In genomic region chr16:20717978-20718670, GRCm38 (mm10) we compare ENCODE assay signal across 8 mouse cellular contexts. TPM values are rescaled to one million over a fixed set of nuclear protein-coding genes. Genes with fewer than 3 reads are reported as not detected.
DNase-seq lines count a peak whose midpoint lies in the region; ATAC-seq and TF ChIP-seq lines count a peak whose summit lies in the region.

No protein-coding gene starts in this region.

- no peaks in the 10 kb centered on the region for H3K9me3 ChIP-seq in forebrain, embryonic 12.5 days
- H3K9me3 ChIP-seq in liver, embryonic 15.5 days (replicated peaks), result no peaks in the 10 kb centered on the region

- peaks cover 43% of the 10 kb centered on the region for H3K4me1 ChIP-seq in forebrain, embryonic 12.5 days
- peaks cover 57% of the 10 kb centered on the region for H3K4me1 ChIP-seq in liver, embryonic 15.5 days (replicated peaks)

- TF ChIP-seq CTCF in gastrocnemius, adult 2 months (IDR thresholded peaks at IDR 0.05), result no peak

- H3K4me2 ChIP-seq in forebrain, embryonic 12.5 days, result peak overlapping the region; percentile 86
- peak overlapping the region; percentile 100 for H3K4me2 ChIP-seq in liver, embryonic 15.5 days

- 3% methylated on average over 18 of the region's 18 CpGs for WGBS in forebrain, embryonic 12.5 days
- WGBS in liver, embryonic 15.5 days (ENCODE audit: insufficient replicate concordance), result under 1% methylated on average over 18 of the region's 18 CpGs

- no peak for ATAC-seq in forebrain, embryonic 12.5 days (ENCODE audit: low FRiP score)
- ATAC-seq in liver, embryonic 15.5 days (ENCODE audit: insufficient read depth), result peak; percentile 15

- H3K4me3 ChIP-seq in gastrocnemius, adult 2 months, result peak overlapping the region; percentile 80
- H3K4me3 ChIP-seq in forebrain, embryonic 12.5 days (replicated peaks), result peak overlapping the region; percentile 65
- peak overlapping the region; percentile 77 for H3K4me3 ChIP-seq in liver, embryonic 15.5 days (replicated peaks)

- no peaks in the 10 kb centered on the region for H3K27me3 ChIP-seq in forebrain, embryonic 12.5 days
- H3K27me3 ChIP-seq in liver, embryonic 15.5 days, result no peaks in the 10 kb centered on the region

- peak overlapping the region; percentile 93 for H3K27ac ChIP-seq in gastrocnemius, adult 2 months
- H3K27ac ChIP-seq in forebrain, embryonic 12.5 days, result peak overlapping the region; percentile 92
- peak overlapping the region; percentile 91 for H3K27ac ChIP-seq in liver, embryonic 15.5 days (replicated peaks)

- H3K36me3 ChIP-seq in forebrain, embryonic 12.5 days (replicated peaks), result peaks cover 25% of the 10 kb centered on the region
- peaks cover 23% of the 10 kb centered on the region for H3K36me3 ChIP-seq in liver, embryonic 15.5 days (replicated peaks)

- DNase-seq in gastrocnemius, adult 2 months, result no peak
- no peak for DNase-seq in gastrocnemius, adult 8-10 months (ENCODE audit: low spot score in 2 of 2)
- peak; percentile 63 for DNase-seq in 416B (ENCODE audit: low read depth)
- no peak for DNase-seq in urinary bladder, postnatal 4 days (ENCODE audit: low spot score in 2 of 2)
- no peak for DNase-seq in gastrocnemius, postnatal 4 days (ENCODE audit: low spot score in 2 of 2)
- DNase-seq in cerebellum, postnatal 4 days (ENCODE audit: low spot score in 2 of 2), result no peak

- H3K9ac ChIP-seq in forebrain, embryonic 12.5 days, result peak overlapping the region; percentile 75
- peak overlapping the region; percentile 74 for H3K9ac ChIP-seq in liver, embryonic 15.5 days

- intact Hi-C loops in gastrocnemius, adult 2 months (cut with DNase I), result no loop called here

RNA-seq across cellular contexts. Expression of gene Clcn2, which starts 0.6 kb away (rescaled TPM):
- total RNA-seq in gastrocnemius, adult 2 months (2021), result 1 to 10 TPM in 1 of 2 experiments, under 1 TPM in 1; 0.89 to 1.0 TPM
- 1 to 10 TPM in 2 of 4 experiments, under 1 TPM in 2; 0.68 to 1.2 (median 1.1) TPM for total RNA-seq in gastrocnemius, adult 8-10 months (2022)
- polyA plus RNA-seq in forebrain, embryonic 12.5 days (2016; fragmentation: Nextera tagmentation; extraction: Ambion mirVana), result 18.8 and 23.5 TPM in 2 replicates
- 9.5 and 13.7 TPM in 2 replicates for polyA plus RNA-seq in liver, embryonic 15.5 days (2015; fragmentation: Nextera tagmentation; extraction: Ambion mirVana)
- 1 to 10 TPM; 4.5 to 4.9 TPM for total RNA-seq in gastrocnemius, postnatal 4 days (2021)

RNA-seq across cellular contexts. Expression of gene Polr2h, which starts 0.7 kb away (rescaled TPM):
- total RNA-seq in gastrocnemius, adult 2 months (2021), result 1 to 10 TPM; 7.6 to 9.2 TPM
- 10 to 100 TPM in 2 of 4 experiments, 1 to 10 TPM in 2; 7.5 to 10.5 (median 9.9) TPM for total RNA-seq in gastrocnemius, adult 8-10 months (2022)
- 85.7 and 94.0 TPM in 2 replicates for polyA plus RNA-seq in forebrain, embryonic 12.5 days (2016; fragmentation: Nextera tagmentation; extraction: Ambion mirVana)
- 36.4 and 39.3 TPM in 2 replicates for polyA plus RNA-seq in liver, embryonic 15.5 days (2015; fragmentation: Nextera tagmentation; extraction: Ambion mirVana)
- 10 to 100 TPM; 20.1 to 20.6 TPM for total RNA-seq in gastrocnemius, postnatal 4 days (2021)

RNA-seq across cellular contexts. Expression of gene Chrd, which starts 14.8 kb away (rescaled TPM):
- total RNA-seq in gastrocnemius, adult 2 months (2021), result 1 to 10 TPM; 2.9 to 3.6 TPM
- 1 to 10 TPM; 1.3 to 2.9 (median 2.3) TPM for total RNA-seq in gastrocnemius, adult 8-10 months (2022)
- 2.1 and 2.9 TPM in 2 replicates for polyA plus RNA-seq in forebrain, embryonic 12.5 days (2016; fragmentation: Nextera tagmentation; extraction: Ambion mirVana)
- 0.37 and 0.47 TPM in 2 replicates for polyA plus RNA-seq in liver, embryonic 15.5 days (2015; fragmentation: Nextera tagmentation; extraction: Ambion mirVana)
- total RNA-seq in gastrocnemius, postnatal 4 days (2021), result 10 to 100 TPM; 10.6 to 10.7 TPM

RNA-seq across cellular contexts. Expression of gene Thpo, which starts 16.2 kb away (rescaled TPM):
- 1 to 10 TPM; 5.1 to 6.3 TPM for total RNA-seq in gastrocnemius, adult 2 months (2021)
- total RNA-seq in gastrocnemius, adult 8-10 months (2022), result 1 to 10 TPM; 4.8 to 7.1 (median 6.2) TPM
- polyA plus RNA-seq in forebrain, embryonic 12.5 days (2016; fragmentation: Nextera tagmentation; extraction: Ambion mirVana), result 0.36 and 0.79 TPM in 2 replicates
- polyA plus RNA-seq in liver, embryonic 15.5 days (2015; fragmentation: Nextera tagmentation; extraction: Ambion mirVana), result 5.0 and 5.6 TPM in 2 replicates
- 1 to 10 TPM; 1.5 to 1.7 TPM for total RNA-seq in gastrocnemius, postnatal 4 days (2021)

RNA-seq across cellular contexts. Expression of gene Fam131a, which starts 25.1 kb away (rescaled TPM):
- total RNA-seq in gastrocnemius, adult 2 months (2021), result 10 to 100 TPM; 46.0 to 62.9 TPM
- total RNA-seq in gastrocnemius, adult 8-10 months (2022), result 10 to 100 TPM; 48.8 to 74.6 (median 59.1) TPM
- polyA plus RNA-seq in forebrain, embryonic 12.5 days (2016; fragmentation: Nextera tagmentation; extraction: Ambion mirVana), result 21.9 and 25.6 TPM in 2 replicates
- polyA plus RNA-seq in liver, embryonic 15.5 days (2015; fragmentation: Nextera tagmentation; extraction: Ambion mirVana), result 1.3 and 1.8 TPM in 2 replicates
- total RNA-seq in gastrocnemius, postnatal 4 days (2021), result 10 to 100 TPM; 40.5 to 44.9 TPM
